In genomic region chr5:65026776-65027175, GRCm38 (mm10) we compare ENCODE assay signal across 13 mouse cellular contexts. TPM values are rescaled to one million over a fixed set of nuclear protein-coding genes. Genes with fewer than 3 reads are reported as not detected.
DNase-seq lines count a peak whose midpoint lies in the region; ATAC-seq and TF ChIP-seq lines count a peak whose summit lies in the region.
"Had no signal": no experiment of that assay in that cellular context is flagged by ENCODE, and none has a peak within 500 bp of the region (broad histone marks: within the 10 kb centered on the region; RNA-seq: fewer than 3 reads in every experiment).

No protein-coding gene starts in this region.

- TF ChIP-seq CTCF in brain, embryonic 14.5 days (IDR thresholded peaks at IDR 0.05; ENCODE audit: borderline replicate concordance, extremely low read depth, insufficient read depth, insufficient read length), result no peak

- H3K27me3 ChIP-seq in forebrain, embryonic 14.5 days (replicated peaks; ENCODE audit: control insufficient read depth, insufficient read depth, low read length), result no peaks in the 10 kb centered on the region
- H3K27me3 ChIP-seq in forebrain, embryonic 15.5 days, result no peaks in the 10 kb centered on the region
- H3K27me3 ChIP-seq: embryonic facial prominence, embryonic 15.5 days had no signal

- H3K4me3 ChIP-seq in forebrain, embryonic 14.5 days (ENCODE audit: low read depth, low read length), result no peak overlapping the region
- H3K4me3 ChIP-seq in forebrain, embryonic 15.5 days, result no peak overlapping the region
- H3K4me3 ChIP-seq: embryonic facial prominence, embryonic 15.5 days; limb, embryonic 13.5 days had no signal

- no peaks in the 10 kb centered on the region for H3K36me3 ChIP-seq in forebrain, embryonic 14.5 days (ENCODE audit: control insufficient read depth, insufficient read depth, low read length)
- H3K36me3 ChIP-seq in forebrain, embryonic 15.5 days, result no peaks in the 10 kb centered on the region

- TF ChIP-seq POLR2A in brain, embryonic 14.5 days (IDR thresholded peaks at IDR 0.05; ENCODE audit: borderline replicate concordance, extremely low read depth, insufficient read depth, insufficient read length, poor library complexity, severe bottlenecking), result no peak

- 61% methylated on average over 9 of the region's 9 CpGs for whole genome bisulfite sequencing in forebrain, embryonic 14.5 days
- 56% methylated on average over 9 of the region's 9 CpGs for WGBS in forebrain, embryonic 15.5 days

- peak; percentile 41 for DNase-seq in forebrain, embryonic 14.5 days (ENCODE audit: low spot score)
- peak; percentile 49 to 53 for DNase-seq in kidney, postnatal 25 days
- DNase-seq in kidney, adult 11 months, result no peak
- peak; percentile 40 for DNase-seq in adrenal gland, adult 8-10 months
- peak; percentile 62 for DNase-seq in brain, embryonic 14.5 days (ENCODE audit: low read depth)
- no peak for DNase-seq in lung, postnatal 14 days
- no peak for DNase-seq in lung, postnatal 4 days
- DNase-seq: gastrocnemius, postnatal 25 days; liver, postnatal 0 days had no signal

- H3K4me1 ChIP-seq in forebrain, embryonic 14.5 days (ENCODE audit: control insufficient read depth, insufficient read depth, low read length), result peaks cover 7% of the 10 kb centered on the region; the same call in 1 of the 2 replicates
- H3K4me1 ChIP-seq in forebrain, embryonic 15.5 days, result peaks cover 11% of the 10 kb centered on the region

- no peak overlapping the region for H3K4me2 ChIP-seq in forebrain, embryonic 14.5 days (ENCODE audit: low read length)
- no peak overlapping the region for H3K4me2 ChIP-seq in forebrain, embryonic 15.5 days (replicated peaks)
- H3K4me2 ChIP-seq: embryonic facial prominence, embryonic 15.5 days; limb, embryonic 13.5 days had no signal

- H3K9me3 ChIP-seq in forebrain, embryonic 14.5 days (replicated peaks; ENCODE audit: control insufficient read depth, low read length), result no peaks in the 10 kb centered on the region
- no peaks in the 10 kb centered on the region for H3K9me3 ChIP-seq in forebrain, embryonic 15.5 days
- H3K9me3 ChIP-seq: embryonic facial prominence, embryonic 15.5 days had no signal

- no peak for ATAC-seq in forebrain, embryonic 14.5 days
- no peak for ATAC-seq in forebrain, embryonic 15.5 days (replicated peaks)
- ATAC-seq: forebrain, embryonic 16.5 days; liver, postnatal 0 days had no signal

- no peak overlapping the region for H3K9ac ChIP-seq in forebrain, embryonic 14.5 days (ENCODE audit: low read length)
- H3K9ac ChIP-seq in forebrain, embryonic 15.5 days (replicated peaks), result no peak overlapping the region
- H3K9ac ChIP-seq: embryonic facial prominence, embryonic 15.5 days; limb, embryonic 13.5 days; liver, postnatal 0 days had no signal

- H3K27ac ChIP-seq in forebrain, embryonic 14.5 days (ENCODE audit: low read depth, low read length), result no peak overlapping the region
- no peak overlapping the region for H3K27ac ChIP-seq in forebrain, embryonic 15.5 days (replicated peaks)
- H3K27ac ChIP-seq: embryonic facial prominence, embryonic 15.5 days; limb, embryonic 13.5 days had no signal

RNA-seq across cellular contexts. Expression of gene Fam114a1, which starts 56.9 kb away (rescaled TPM):
- polyA plus RNA-seq in forebrain, embryonic 14.5 days (2014; fragmentation: Nextera tagmentation; extraction: Ambion mirVana), result 4.5 and 5.6 TPM in 2 replicates
- 5.5 and 7.5 TPM in 2 replicates for polyA plus RNA-seq in forebrain, embryonic 15.5 days (2015; fragmentation: Nextera tagmentation; extraction: Ambion mirVana)
- 10 to 100 TPM; 28.0 to 39.6 (median 29.0) TPM for total RNA-seq in adrenal gland, adult 8-10 months (2022)
- polyA plus RNA-seq in brain, embryonic 14.5 days (2012; rRNA removed), result 6.9 and 9.1 TPM in 2 replicates

Comparison
In these comparisons a context has a peak if more than half of its experiments do, and no peak if none do; other contexts are left out.
1. DNase-seq: peak in forebrain, embryonic 14.5 days (single experiment), kidney, postnatal 25 days (2 of 2), adrenal gland, adult 8-10 months (single experiment) and brain, embryonic 14.5 days (single experiment); none in kidney, adult 11 months (single experiment), lung, postnatal 14 days (single experiment) and lung, postnatal 4 days (0 of 2).